Mouse (Mus musculus) heart, postnatal 0 days (tissue): ENCODE measurements at regions not wholly inside any gene's neighbourhood (a gene's known extent, or its start where the extent isn't known, plus 50 kb on each side); places are given as distances from the start of the nearest gene placed in this dataset.

Experiments
- ATAC-seq: fragments of 200-750 bp; cut with Nextera tagmentation; 2 replicates; pipeline ENCODE4 v1.8.0; 2017; ENCODE audit warnings: low read depth, moderate number of reproducible peaks, moderate library complexity; ENCODE audit not compliant: insufficient read depth
- DNase-seq: peaks from one replicate; pipeline ENCODE4 v3.0.0-alpha.2; 2016; ENCODE audit warnings: low spot score
- H3K27ac ChIP-seq: fragments of 300-500 bp; sonication (generic); 2 replicates; pipeline ENCODE4 v1.5.1; 2014; ENCODE audit warnings: low read depth, mild to moderate bottlenecking
- H3K27me3 ChIP-seq: fragments of 300-500 bp; sonication (generic); 2 replicates; pipeline ENCODE4 v1.6.1; 2014; ENCODE audit warnings: low read length, mixed read lengths; ENCODE audit not compliant: control insufficient read depth, insufficient read depth
- H3K36me3 ChIP-seq: fragments of 300-500 bp; sonication (generic); replicated peaks from 2 replicates; pipeline ENCODE4 v1.6.1; 2014; ENCODE audit warnings: low read length, mixed read lengths; ENCODE audit not compliant: control insufficient read depth, insufficient read depth
- H3K4me1 ChIP-seq: fragments of 300-500 bp; sonication (generic); 2 replicates; pipeline ENCODE4 v1.6.1; 2014; ENCODE audit warnings: antibody characterized with exemption; ENCODE audit not compliant: control insufficient read depth, insufficient read depth
- H3K4me2 ChIP-seq: fragments of 300-500 bp; sonication (generic); 2 replicates; pipeline ENCODE4 v1.6.1; 2014; ENCODE audit warnings: low read depth, mild to moderate bottlenecking, low read length, moderate library complexity
- H3K4me3 ChIP-seq: fragments of 300-500 bp; sonication (generic); 2 replicates; pipeline ENCODE4 v1.5.1; 2014; ENCODE audit warnings: low read depth, low read length
- H3K9ac ChIP-seq: fragments of 300-500 bp; sonication (generic); replicated peaks from 2 replicates; pipeline ENCODE4 v1.6.1; 2014; ENCODE audit warnings: low read depth, low read length, mixed read lengths
- H3K9me3 ChIP-seq: fragments of 300-500 bp; sonication (generic); replicated peaks from 2 replicates; pipeline ENCODE4 v1.6.1; 2016; ENCODE audit warnings: low read length; ENCODE audit not compliant: control insufficient read depth
- CTCF ChIP-seq: IDR thresholded peaks from 2 replicates; pipeline ENCODE4 v1.5.1; 2016; ENCODE audit warnings: antibody characterized with exemption, control low read depth, low read depth
- EP300 ChIP-seq: IDR thresholded peaks from 2 replicates; pipeline ENCODE4 v1.6.1; 2016; ENCODE audit warnings: antibody characterized with exemption, low read depth
- WGBS: fragments of 180-500 bp; shearing (Covaris S2); extraction: QIAGEN DNeasy Blood & Tissue Kit; methylation state at CpG from one replicate; pipeline ENCODE4 v1.1.7; 2014; 5-methylcytosine and 5-hydroxymethylcytosine counted together

DNA sequence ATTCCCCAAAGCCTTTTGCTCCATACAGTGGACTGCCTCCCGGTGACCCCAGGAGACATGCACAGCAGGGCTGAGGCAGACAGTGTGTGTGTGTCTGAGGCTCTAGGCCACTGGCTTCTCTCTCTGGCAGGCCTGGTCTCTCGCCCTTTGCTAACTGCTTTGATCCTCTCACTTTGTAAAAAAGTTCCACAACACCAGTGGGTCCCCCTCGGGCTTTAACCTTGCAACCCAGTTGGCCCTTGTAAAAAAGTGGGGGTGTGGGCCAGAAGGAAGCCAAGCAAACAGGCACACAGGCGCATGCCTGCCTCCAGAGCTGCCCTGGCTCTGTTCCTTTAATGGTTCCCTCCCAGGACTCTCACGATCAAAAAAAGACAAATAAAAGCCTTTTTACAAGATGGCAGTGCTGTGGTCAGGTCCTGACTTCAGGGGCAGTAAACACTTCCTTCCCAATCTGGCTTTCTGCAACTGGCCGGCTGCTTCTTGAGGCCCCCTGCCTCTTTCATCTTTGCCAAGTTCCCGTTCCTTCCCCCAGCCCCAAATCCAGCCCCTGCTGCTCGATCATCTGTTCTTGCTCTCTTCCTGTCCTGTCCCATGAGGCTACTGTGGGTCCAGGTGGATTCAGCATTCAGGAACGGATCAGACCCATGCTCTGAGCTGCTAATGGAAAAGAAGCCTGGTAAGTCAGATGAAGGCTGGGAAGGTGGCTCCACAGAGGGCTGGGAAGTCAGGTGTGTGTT is 419.0 kb upstream of the Tbx3 start:
- Histone ChIP-seq H3K4me1 (no peaks in the 10 kb centered on the region), H3K4me3 (no peak overlapping the region), H3K9me3 (no peaks in the 10 kb centered on the region), H3K9ac (no peak overlapping the region), H3K36me3 (no peaks in the 10 kb centered on the region), H3K4me2 (no peak overlapping the region), H3K27ac (no peak overlapping the region), H3K27me3 (no peaks in the 10 kb centered on the region)
- no peak for TF ChIP-seq EP300
- TF ChIP-seq CTCF, result no peak
- WGBS, result 41% methylated on average over 9 of the region's 9 CpGs
- no peak for DNase-seq
- ATAC-seq, result no peak

DNA sequence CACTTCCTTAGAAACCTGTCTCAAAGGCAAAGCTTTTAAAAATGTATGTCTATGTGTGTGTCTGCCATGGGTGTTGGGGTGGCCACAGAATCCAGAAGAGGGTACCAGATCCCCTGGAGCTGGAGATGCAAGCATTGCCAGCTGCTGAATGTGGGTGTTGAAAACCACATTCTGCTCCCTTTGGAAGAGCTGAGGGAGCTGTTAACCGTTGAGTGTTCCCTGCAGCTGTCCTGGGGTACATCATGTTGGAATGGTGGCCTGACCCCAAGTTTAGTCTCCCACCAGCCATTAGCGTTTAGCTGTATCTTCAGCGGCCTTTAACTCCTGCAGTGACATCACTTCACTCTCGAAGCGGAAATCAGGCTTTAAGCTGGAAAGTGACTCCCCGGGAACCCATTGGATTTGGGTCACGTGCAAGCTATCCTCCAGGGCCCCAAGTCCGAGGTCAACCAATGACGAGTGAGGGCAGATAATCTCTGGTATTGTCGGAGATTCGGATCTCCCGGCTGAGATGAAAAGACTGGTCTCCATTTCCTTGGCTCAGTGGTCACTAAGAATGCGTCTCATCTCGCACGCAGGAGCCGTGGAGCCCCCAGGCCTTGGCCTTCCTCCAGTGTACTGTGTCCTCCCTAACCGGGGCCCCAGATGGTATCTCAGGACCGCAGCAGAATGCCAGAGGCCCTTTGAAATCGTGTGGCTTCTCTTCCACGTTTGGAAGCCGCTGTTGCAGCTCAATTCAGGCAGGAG is 412.9 kb upstream of the Tbx3 start:
- no peak for DNase-seq
- Histone ChIP-seq H3K4me1 (no peaks in the 10 kb centered on the region), H3K9ac (no peak overlapping the region), H3K27me3 (0 out of 2 replicates have a peak, but pooled peaks cover 3% of the 10 kb centered on the region), H3K9me3 (no peaks in the 10 kb centered on the region), H3K4me3 (no peak overlapping the region), H3K36me3 (no peaks in the 10 kb centered on the region), H3K4me2 (no peak overlapping the region), H3K27ac (no peak overlapping the region)
- 49% methylated on average over 21 of the region's 21 CpGs for WGBS
- ATAC-seq, result no peak
- TF ChIP-seq CTCF (no peak), EP300 (no peak)

DNA sequence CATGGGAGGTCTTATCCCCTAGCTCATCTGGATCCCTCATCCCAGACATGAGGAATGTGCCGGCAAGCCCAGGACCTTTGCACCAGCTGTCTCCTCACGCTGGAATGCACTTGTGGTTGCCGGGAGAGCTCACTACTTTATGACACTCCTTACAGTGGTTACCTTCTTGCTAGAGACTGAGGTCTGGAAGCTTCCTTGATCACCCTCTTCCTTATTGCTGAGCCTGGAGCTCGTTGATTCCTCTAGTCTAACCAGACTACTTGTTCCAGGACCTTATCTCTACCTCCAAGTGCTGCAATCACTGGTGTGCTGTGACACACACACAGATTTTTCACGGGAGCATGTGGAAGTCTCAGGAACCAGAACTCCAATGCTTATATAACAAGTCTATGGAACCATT is 411.6 kb upstream of the Tbx3 start:
- Histone ChIP-seq H3K9me3 (no peaks in the 10 kb centered on the region), H3K27ac (no peak overlapping the region), H3K27me3 (0 out of 2 replicates have a peak, but pooled peaks cover 3% of the 10 kb centered on the region), H3K36me3 (no peaks in the 10 kb centered on the region), H3K4me3 (no peak overlapping the region), H3K9ac (no peak overlapping the region), H3K4me2 (no peak overlapping the region), H3K4me1 (no peaks in the 10 kb centered on the region)
- 56% methylated on average over 5 of the region's 5 CpGs for WGBS
- TF ChIP-seq EP300, result no peak
- TF ChIP-seq CTCF, result no peak
- DNase-seq, result no peak
- no peak for ATAC-seq

GRCm38 (mm10) chr5:119265149-119265890 is 405.1 kb upstream of the Tbx3 start:
- 72% methylated on average over 20 of the region's 20 CpGs for WGBS
- TF ChIP-seq EP300, result no peak
- TF ChIP-seq CTCF, result no peak
- Histone ChIP-seq H3K36me3 (no peaks in the 10 kb centered on the region), H3K4me1 (no peaks in the 10 kb centered on the region), H3K4me2 (no peak overlapping the region), H3K27me3 (0 out of 2 replicates have a peak, but pooled peaks cover 3% of the 10 kb centered on the region), H3K27ac (no peak overlapping the region), H3K9me3 (0 out of 2 replicates have a peak, but pooled peaks cover 8% of the 10 kb centered on the region), H3K4me3 (no peak overlapping the region), H3K9ac (no peak overlapping the region)
- ATAC-seq (no peak), DNase-seq (no peak)

GRCm38 (mm10) chr5:119271234-119271852 is 399.1 kb upstream of the Tbx3 start:
- no peak overlapping the region for H3K4me3 ChIP-seq
- H3K9ac ChIP-seq, result no peak overlapping the region
- ATAC-seq, result no peak
- WGBS, result 83% methylated on average over 26 of the region's 26 CpGs
- H3K36me3 ChIP-seq, result no peaks in the 10 kb centered on the region
- no peak for DNase-seq
- 0 out of 2 replicates have a peak, but pooled peaks cover 8% of the 10 kb centered on the region for H3K9me3 ChIP-seq
- no peak overlapping the region for H3K27ac ChIP-seq
- H3K4me2 ChIP-seq, result no peak overlapping the region
- no peaks in the 10 kb centered on the region for H3K27me3 ChIP-seq
- TF ChIP-seq EP300 (no peak), CTCF (no peak)
- no peaks in the 10 kb centered on the region for H3K4me1 ChIP-seq
